Mouse (Mus musculus): ENCODE measurements around the gene Plxnb2.

The Plxnb2 gene

GRCm38 (mm10) chr15:89180571-89181229 lies at the start of gene Plxnb2:
Plxnb2 (minus strand) TSS chr15:89180788.
- peak; percentile 79 for DNase-seq (ENCODE audit: low spot score)

GRCm38 (mm10) chr15:89215611-89216233 lies 35.1 kb upstream of the Plxnb2 start:
- DNase-seq (ENCODE audit: low spot score), result no peak

- DNase-seq (ENCODE audit: low spot score), result no peak
These were observed 34.4 kb upstream of the Plxnb2 start for GRCm38 (mm10) chr15:89214953-89215352.

- no peak for DNase-seq (ENCODE audit: low spot score)
These were observed 32.9 kb upstream of the Plxnb2 start for GRCm38 (mm10) chr15:89213517-89213916.

- no peak for DNase-seq (ENCODE audit: low spot score)
These were observed 31.9 kb upstream of the Plxnb2 start for GRCm38 (mm10) chr15:89212495-89212894.

GRCm38 (mm10) chr15:89211716-89212461 lies 31.3 kb upstream of the Plxnb2 start:
- peak; percentile 15 for DNase-seq (ENCODE audit: low spot score)

- peak; percentile 64 for DNase-seq (ENCODE audit: low spot score)
These were observed 30.5 kb upstream of the Plxnb2 start, which contains the start of gene Ppp6r2 for GRCm38 (mm10) chr15:89210915-89211715. Ppp6r2 (plus strand) TSS chr15:89211553.

- peak; percentile 80 for DNase-seq (ENCODE audit: low spot score)
These were observed 29.5 kb upstream of the Plxnb2 start for GRCm38 (mm10) chr15:89209886-89210761.

- no peak for DNase-seq (ENCODE audit: low spot score)
These were observed 26.9 kb upstream of the Plxnb2 start for GRCm38 (mm10) chr15:89207457-89207856.

GRCm38 (mm10) chr15:89197056-89197455 lies 16.5 kb upstream of the Plxnb2 start:
- no peak for DNase-seq (ENCODE audit: low spot score)

- peak; percentile 82 for DNase-seq (ENCODE audit: low spot score)
These were observed 15.7 kb upstream of the Plxnb2 start, which contains the start of gene Dennd6b for GRCm38 (mm10) chr15:89196313-89196706. Dennd6b (minus strand) TSS chr15:89196496.

- peak; percentile 77 for DNase-seq (ENCODE audit: low spot score)
These were observed 15.2 kb upstream of the Plxnb2 start for GRCm38 (mm10) chr15:89195690-89196312.

GRCm38 (mm10) chr15:89195261-89195681 lies 14.7 kb upstream of the Plxnb2 start:
- no peak for DNase-seq (ENCODE audit: low spot score)

- DNase-seq (ENCODE audit: low spot score), result no peak
These were observed 4.3 kb upstream of the Plxnb2 start for GRCm38 (mm10) chr15:89184937-89185227.

- DNase-seq (ENCODE audit: low spot score), result no peak
These were observed 3.8 kb upstream of the Plxnb2 start for GRCm38 (mm10) chr15:89184141-89184936.

GRCm38 (mm10) chr15:89182842-89183241 lies 2.3 kb upstream of the Plxnb2 start:
- DNase-seq (ENCODE audit: low spot score), result no peak

GRCm38 (mm10) chr15:89182328-89182741 lies 1.7 kb upstream of the Plxnb2 start:
- no peak for DNase-seq (ENCODE audit: low spot score)

- DNase-seq (ENCODE audit: low spot score), result no peak
These were observed 1.1 kb upstream of the Plxnb2 start for GRCm38 (mm10) chr15:89181561-89182270.

GRCm38 (mm10) chr15:89180081-89180541 lies 477 bp downstream of the Plxnb2 start:
- no peak for DNase-seq (ENCODE audit: low spot score)
